Mouse (Mus musculus) midbrain, postnatal 0 days (tissue): ENCODE results near the gene Mical1. TPM values are rescaled to one million over a fixed set of nuclear protein-coding genes. Genes with fewer than 3 reads are reported as not detected.

ENCODE experiments used
- ATAC-seq: fragments of 200-750 bp; cut with Nextera tagmentation; 2 replicates; pipeline ENCODE4 v1.8.0; 2017; ENCODE audit warnings: moderate number of reproducible peaks, mild to moderate bottlenecking, moderate TSS enrichment, moderate library complexity; ENCODE audit not compliant: low FRiP score
- DNase-seq: peaks from one replicate; pipeline ENCODE4 v3.0.0-alpha.2; 2015; ENCODE audit warnings: low spot score
- H3K27ac ChIP-seq: fragments of 300-500 bp; sonication (generic); 2 replicates; pipeline ENCODE4 v1.5.1; 2014; ENCODE audit warnings: low read depth, mild to moderate bottlenecking, low read length, mixed read lengths
- H3K27me3 ChIP-seq: fragments of 300-500 bp; sonication (generic); 2 replicates; pipeline ENCODE4 v1.6.1; 2014; ENCODE audit warnings: low read length, control low read depth, mixed read lengths; ENCODE audit not compliant: insufficient read depth
- H3K36me3 ChIP-seq: fragments of 300-500 bp; sonication (generic); 2 replicates; pipeline ENCODE4 v1.6.1; 2014; ENCODE audit warnings: low read length, control low read depth, mixed read lengths; ENCODE audit not compliant: insufficient read depth
- H3K4me1 ChIP-seq: fragments of 300-500 bp; sonication (generic); 2 replicates; pipeline ENCODE4 v1.6.1; 2014; ENCODE audit warnings: mild to moderate bottlenecking, control low read depth, antibody characterized with exemption, low read length, mixed read lengths; ENCODE audit not compliant: insufficient read depth
- H3K4me2 ChIP-seq: fragments of 300-500 bp; sonication (generic); 2 replicates; pipeline ENCODE4 v1.6.1; 2014; ENCODE audit warnings: low read depth, mild to moderate bottlenecking, low read length, mixed read lengths; ENCODE audit not compliant: poor library complexity, severe bottlenecking
- H3K4me3 ChIP-seq: fragments of 300-500 bp; sonication (generic); 2 replicates; pipeline ENCODE4 v1.5.1; 2014; ENCODE audit warnings: low read depth, mild to moderate bottlenecking, low read length, moderate library complexity
- H3K9ac ChIP-seq: fragments of 300-500 bp; sonication (generic); replicated peaks from 2 replicates; pipeline ENCODE4 v1.6.1; 2014; ENCODE audit warnings: mild to moderate bottlenecking, low read length, moderate library complexity, mixed read lengths; ENCODE audit not compliant: poor library complexity, severe bottlenecking
- H3K9me3 ChIP-seq: fragments of 300-500 bp; sonication (generic); 2 replicates; pipeline ENCODE4 v1.6.1; 2016; ENCODE audit warnings: low read length, control low read depth
- CTCF ChIP-seq: IDR thresholded peaks from 2 replicates; pipeline ENCODE4 v1.5.1; 2016; ENCODE audit warnings: antibody characterized with exemption, mild to moderate bottlenecking
- WGBS: fragments of 180-500 bp; shearing (Covaris S2); extraction: QIAGEN DNeasy Blood & Tissue Kit; methylation state at CpG from one replicate; pipeline ENCODE4 v1.1.7; 2014; 5-methylcytosine and 5-hydroxymethylcytosine counted together
- polyA plus RNA-seq: library from polyadenylated mRNA; unstranded; fragments of >200 nt; fragmentation: Nextera tagmentation; extraction: Ambion mirVana; gene quantifications from 2 replicates; pipeline ENCODE4 v1.2.1, GENCODE M21; 2015
- total RNA-seq: library from RNA; depleted of rRNA; stranded (reverse); fragments of >200 nt; gene quantifications from 2 replicates; pipeline ENCODE4 v1.2.3, GENCODE M21; 2014; rRNA removed

The Mical1 gene
- total RNA-seq (24.1 and 24.6 TPM in 2 replicates), polyA plus RNA-seq (18.7 and 21.2 TPM in 2 replicates)

DNA sequence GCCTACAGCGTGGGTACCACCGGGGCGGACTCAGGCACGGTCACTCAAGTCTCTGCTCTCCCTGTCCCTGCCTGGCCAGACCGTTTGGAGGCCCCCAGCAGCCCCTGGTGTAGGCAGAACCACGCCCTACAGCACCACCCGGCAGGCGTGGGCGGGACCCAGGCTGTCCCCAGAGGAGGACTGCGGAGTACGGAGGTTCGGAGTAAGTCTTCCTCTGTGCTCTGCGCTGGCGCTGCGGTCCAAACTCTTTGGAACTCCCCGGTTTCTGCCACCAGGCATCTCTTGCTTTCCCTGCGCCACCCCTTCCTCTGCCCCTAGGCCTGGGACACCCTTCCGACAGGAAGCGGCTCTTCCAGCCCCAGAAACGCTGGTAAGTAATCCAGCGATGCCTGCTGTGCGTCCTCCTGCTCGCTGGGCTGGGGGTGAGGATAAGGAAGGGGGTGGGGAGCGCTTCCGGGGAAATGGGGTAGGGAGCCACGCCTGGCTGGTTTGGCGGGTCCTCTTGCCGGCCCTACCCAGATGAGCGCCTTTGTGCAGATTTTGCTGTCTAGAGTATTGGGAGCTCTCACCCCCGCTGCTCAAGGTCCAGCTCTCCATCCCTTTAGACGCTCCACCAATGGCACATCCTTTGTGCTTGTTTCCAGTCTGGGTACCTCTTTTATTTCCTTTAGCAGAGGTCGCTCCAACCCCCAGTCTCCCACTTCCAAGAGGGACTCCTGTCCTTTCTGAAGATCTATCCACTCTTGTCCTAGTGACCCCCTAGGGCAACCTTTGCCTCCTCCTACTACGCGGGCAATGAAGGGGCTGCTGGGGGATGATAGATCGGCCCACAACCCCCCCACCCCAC, at the start of gene Mical1:
Mical1 (plus strand) TSS at position 144 of the 847 bp plus-strand sequence.
- H3K4me1 ChIP-seq = no peaks in the 10 kb centered on the region
- H3K27me3 ChIP-seq = no peaks in the 10 kb centered on the region
- peak within 1 kb of the TSS; percentile 75 for H3K27ac ChIP-seq
- H3K36me3 ChIP-seq = no peaks in the 10 kb centered on the region
- DNase-seq = peak; percentile 36
- under 1% methylated on average over 35 of the region's 35 CpGs for WGBS
- H3K4me2 ChIP-seq = peak within 1 kb of the TSS; percentile 94
- peak within 1 kb of the TSS; percentile 48 for H3K4me3 ChIP-seq
- no peaks in the 10 kb centered on the region for H3K9me3 ChIP-seq
- ATAC-seq = peak; percentile 55
- peak within 1 kb of the TSS; percentile 70 for H3K9ac ChIP-seq
- TF ChIP-seq CTCF = no peak

DNA sequence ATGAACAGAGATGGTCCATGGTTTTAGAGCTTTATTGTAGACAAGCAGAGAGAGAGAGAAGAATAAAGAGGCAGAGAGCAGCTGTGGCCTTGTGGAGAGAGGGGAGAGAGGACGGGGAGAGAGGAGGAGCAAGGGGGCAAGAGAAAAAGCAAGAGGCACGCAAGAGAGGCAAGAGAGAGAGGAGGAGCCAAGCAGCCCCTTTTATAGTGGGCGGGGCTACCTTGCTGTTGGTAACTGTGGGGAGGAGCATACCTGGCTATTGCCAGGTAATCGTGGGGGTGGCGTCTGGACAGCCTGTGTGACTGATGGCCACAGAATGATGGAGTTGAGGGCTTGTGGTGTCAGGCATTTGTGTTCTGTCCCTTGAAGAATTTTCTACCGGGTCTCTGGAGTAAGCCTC, 49.7 kb upstream of the Mical1 start:
- Histone ChIP-seq H3K9me3 (no peaks in the 10 kb centered on the region), H3K4me3 (no peak overlapping the region), H3K4me1 (no peaks in the 10 kb centered on the region), H3K9ac (no peak overlapping the region), H3K4me2 (no peak overlapping the region), H3K27me3 (no peaks in the 10 kb centered on the region), H3K36me3 (no peaks in the 10 kb centered on the region), H3K27ac (no peak overlapping the region)
- no peak for TF ChIP-seq CTCF
- DNase-seq (no peak), ATAC-seq (no peak)
- WGBS = 51% methylated on average over 6 of the region's 6 CpGs

DNA sequence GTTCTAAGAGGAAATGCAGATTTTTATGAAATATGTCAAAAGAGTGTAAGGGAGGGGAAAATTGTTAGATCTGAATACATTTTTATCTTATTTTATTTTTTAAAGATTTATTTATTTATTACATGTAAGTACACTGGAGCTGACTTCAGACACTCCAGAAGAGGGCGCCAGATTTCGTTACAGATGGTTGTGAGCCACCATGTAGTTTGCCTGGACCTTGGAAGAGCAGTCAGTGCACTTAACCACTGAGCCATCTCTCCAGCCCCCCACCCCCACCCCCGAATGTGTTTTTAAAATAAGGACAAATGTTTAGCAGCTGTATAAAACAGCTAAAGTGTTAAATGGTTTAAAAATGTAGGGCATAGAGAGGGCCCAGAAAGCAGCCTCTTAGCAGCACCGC, 41.5 kb upstream of the Mical1 start:
- Histone ChIP-seq H3K27me3 (0 out of 2 replicates have a peak, but pooled peaks cover 3% of the 10 kb centered on the region), H3K36me3 (no peaks in the 10 kb centered on the region), H3K9ac (no peak overlapping the region), H3K4me1 (no peaks in the 10 kb centered on the region), H3K9me3 (no peaks in the 10 kb centered on the region), H3K4me3 (no peak overlapping the region), H3K4me2 (no peak overlapping the region), H3K27ac (no peak overlapping the region)
- TF ChIP-seq CTCF = peak; percentile 64
- ATAC-seq = no peak
- 29% methylated on average over 4 of the region's 4 CpGs for WGBS
- DNase-seq = peak; percentile 55

DNA sequence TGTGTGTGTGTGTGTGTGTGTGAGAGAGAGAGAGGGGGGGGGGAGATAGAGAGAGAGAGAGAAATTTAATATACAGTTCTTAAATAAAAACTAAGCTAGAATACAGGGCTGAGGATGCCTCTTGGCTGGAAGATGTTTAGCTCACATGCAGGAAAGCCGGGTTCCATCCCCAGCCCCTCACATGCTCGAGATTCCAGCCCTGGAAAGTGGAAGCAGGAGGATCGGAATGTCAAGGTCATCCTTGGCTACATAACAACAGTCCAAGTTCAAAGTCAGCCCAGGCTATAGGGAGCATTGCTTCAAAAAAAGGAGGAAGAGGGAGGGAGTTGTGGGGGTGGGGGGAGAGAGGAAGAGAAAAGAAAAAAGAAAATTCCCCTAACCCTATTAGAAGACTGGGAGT, 41.0 kb upstream of the Mical1 start:
- H3K9me3 ChIP-seq = no peaks in the 10 kb centered on the region
- 38% methylated on average over 3 of the region's 3 CpGs for WGBS
- DNase-seq (no peak), ATAC-seq (no peak)
- no peaks in the 10 kb centered on the region for H3K36me3 ChIP-seq
- no peak overlapping the region for H3K27ac ChIP-seq
- H3K4me3 ChIP-seq = no peak overlapping the region
- no peaks in the 10 kb centered on the region for H3K4me1 ChIP-seq
- no peak for TF ChIP-seq CTCF
- no peak overlapping the region for H3K9ac ChIP-seq
- H3K27me3 ChIP-seq = 0 out of 2 replicates have a peak, but pooled peaks cover 3% of the 10 kb centered on the region
- no peak overlapping the region for H3K4me2 ChIP-seq

DNA sequence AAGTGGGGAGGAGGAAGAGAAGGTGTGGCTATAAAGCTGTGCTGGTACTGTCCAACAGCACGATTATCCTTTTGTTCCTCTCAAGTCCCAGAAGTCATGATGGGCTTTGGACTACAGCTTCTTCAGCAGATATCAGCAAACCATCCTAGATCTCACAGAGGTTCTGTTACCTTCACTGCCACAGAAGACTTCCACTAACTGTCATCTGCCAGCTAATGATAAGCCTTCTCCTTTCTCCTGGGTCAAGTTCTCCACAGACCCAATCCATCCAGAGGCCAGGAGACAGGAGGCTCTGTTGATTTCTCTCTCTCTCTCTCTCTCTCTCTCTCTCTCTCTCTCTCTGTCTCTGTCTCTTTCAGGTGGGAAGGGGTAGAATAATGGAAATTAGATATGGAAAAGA, 27.9 kb upstream of the Mical1 start:
- ATAC-seq = no peak
- H3K36me3 ChIP-seq = 0 out of 2 replicates have a peak, but pooled peaks cover 2% of the 10 kb centered on the region
- H3K9ac ChIP-seq = no peak overlapping the region
- H3K27ac ChIP-seq = no peak overlapping the region
- no peaks in the 10 kb centered on the region for H3K9me3 ChIP-seq
- WGBS = 80% methylated on average over 1 of the region's 1 CpGs
- no peaks in the 10 kb centered on the region for H3K27me3 ChIP-seq
- no peak overlapping the region for H3K4me3 ChIP-seq
- DNase-seq = no peak
- H3K4me2 ChIP-seq = no peak overlapping the region
- peaks cover 4% of the 10 kb centered on the region; the same call in 1 of the 2 replicates for H3K4me1 ChIP-seq
- TF ChIP-seq CTCF = no peak

DNA sequence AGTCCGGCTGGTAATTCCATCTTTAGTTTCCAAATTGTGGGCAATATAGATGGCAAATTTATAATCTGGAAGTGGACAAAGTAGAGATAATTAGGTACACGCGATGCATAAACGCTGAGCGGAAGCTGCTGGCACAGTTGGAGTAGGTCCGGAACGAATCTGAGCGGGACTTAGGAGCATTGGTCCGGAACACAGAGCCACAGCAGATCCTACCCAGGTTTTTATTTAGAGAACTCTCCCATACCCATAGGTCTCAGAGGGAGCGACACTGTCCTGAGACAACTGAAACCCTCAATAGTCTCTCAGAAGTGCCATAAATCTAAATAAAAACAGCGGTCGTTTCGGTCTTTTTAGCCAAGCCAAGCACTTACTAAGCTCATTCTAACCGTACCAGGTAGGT, 26.4 kb upstream of the Mical1 start:
- DNase-seq = peak; percentile 54
- Histone ChIP-seq H3K4me1 (peaks cover 6% of the 10 kb centered on the region; the same call in 1 of the 2 replicates), H3K4me2 (peak overlapping the region; percentile 50), H3K27ac (peak overlapping the region; percentile 67), H3K9ac (peak overlapping the region; percentile 82), H3K4me3 (peak overlapping the region; percentile 78), H3K27me3 (no peaks in the 10 kb centered on the region), H3K36me3 (peaks cover 5% of the 10 kb centered on the region; the same call in 1 of the 2 replicates), H3K9me3 (no peaks in the 10 kb centered on the region)
- no peak for TF ChIP-seq CTCF
- ATAC-seq = peak; percentile 82
- 8% methylated on average over 14 of the region's 14 CpGs for WGBS
